Mouse (Mus musculus) intestine, postnatal 0 days (tissue): Measurements from ENCODE around the gene Exoc2. TPM values are rescaled to one million over a fixed set of nuclear protein-coding genes. Genes with fewer than 3 reads are reported as not detected.

ENCODE experiments used
- ATAC-seq: fragments of 200-750 bp; cut with Nextera tagmentation; 2 replicates; pipeline ENCODE4 v1.8.0; 2017; ENCODE audit warnings: mild to moderate bottlenecking, moderate TSS enrichment, moderate library complexity
- H3K27ac ChIP-seq: fragments of 300-500 bp; sonication (generic); 2 replicates; pipeline ENCODE4 v1.5.1; 2014; ENCODE audit warnings: mild to moderate bottlenecking, low read depth, low read length, moderate library complexity
- H3K27me3 ChIP-seq: fragments of 300-500 bp; sonication (generic); replicated peaks from 2 replicates; pipeline ENCODE4 v1.6.1; 2014; ENCODE audit warnings: low read length, mixed read lengths; ENCODE audit not compliant: control insufficient read depth, insufficient read depth
- H3K36me3 ChIP-seq: fragments of 300-500 bp; sonication (generic); 2 replicates; pipeline ENCODE4 v1.6.1; 2014; ENCODE audit warnings: mild to moderate bottlenecking, moderate library complexity; ENCODE audit not compliant: control insufficient read depth, insufficient read depth
- H3K4me1 ChIP-seq: fragments of 300-500 bp; sonication (generic); replicated peaks from 2 replicates; pipeline ENCODE4 v1.6.1; 2014; ENCODE audit warnings: antibody characterized with exemption, low read length, mixed read lengths; ENCODE audit not compliant: control insufficient read depth, insufficient read depth
- H3K4me2 ChIP-seq: fragments of 300-500 bp; sonication (generic); replicated peaks from 2 replicates; pipeline ENCODE4 v1.6.1; 2014; ENCODE audit warnings: low read depth, mild to moderate bottlenecking, moderate library complexity
- H3K4me3 ChIP-seq: fragments of 300-500 bp; sonication (generic); 2 replicates; pipeline ENCODE4 v1.5.1; 2014; ENCODE audit warnings: low read depth, low read length
- H3K9ac ChIP-seq: fragments of 300-500 bp; sonication (generic); 2 replicates; pipeline ENCODE4 v1.6.1; 2014; ENCODE audit warnings: mild to moderate bottlenecking, low read depth, low read length
- H3K9me3 ChIP-seq: fragments of 300-500 bp; sonication (generic); 2 replicates; pipeline ENCODE4 v1.6.1; 2016; ENCODE audit warnings: mixed run types; ENCODE audit not compliant: control insufficient read depth
- CTCF ChIP-seq: sonication (generic); IDR thresholded peaks from 2 replicates; pipeline ENCODE4 v1.5.1; 2016; ENCODE audit warnings: low read depth, mild to moderate bottlenecking, control low read depth, antibody characterized with exemption, moderate library complexity
- WGBS: fragments of 180-500 bp; shearing (Covaris S2); extraction: QIAGEN DNeasy Blood & Tissue Kit; methylation state at CpG from one replicate; pipeline ENCODE4 v1.1.7; 2014; 5-methylcytosine and 5-hydroxymethylcytosine counted together
- polyA plus RNA-seq: library from polyadenylated mRNA; unstranded; fragments of >200 nt; fragmentation: Nextera tagmentation; extraction: Ambion mirVana; gene quantifications from 2 replicates; pipeline ENCODE4 v1.2.1, GENCODE M21; 2015

The Exoc2 gene
- polyA plus RNA-seq, 1 experiment from 2014 or later = 10.7 TPM

- ATAC-seq = no peak
Measured at GRCm38 (mm10) chr13:30989710-30990109, 15.8 kb upstream of the Exoc2 start.

DNA sequence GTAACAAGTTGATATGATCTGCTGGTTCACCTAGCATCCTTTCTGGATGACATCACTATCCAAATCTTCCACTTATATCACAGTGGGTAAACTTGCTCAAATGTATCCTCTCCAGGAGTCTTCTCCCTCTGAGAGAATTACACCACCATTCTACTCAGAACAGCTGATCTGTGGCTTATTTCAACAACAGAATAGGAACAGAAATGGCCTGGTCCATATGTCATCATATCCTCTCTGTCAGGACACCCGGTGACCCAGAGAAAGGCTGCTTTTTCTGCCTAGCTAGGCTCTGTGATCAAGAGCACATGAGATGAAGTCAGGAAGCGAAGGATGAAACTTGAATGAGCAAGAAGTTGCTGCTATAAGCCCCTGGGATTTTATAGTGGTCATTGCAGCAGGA is 13.8 kb upstream of the Exoc2 start:
- 73% methylated on average over 2 of the region's 2 CpGs for WGBS

More at GRCm38 (mm10) chr13:30989710-30990109, 15.8 kb upstream of the Exoc2 start:
- Histone ChIP-seq H3K4me2 (no peak overlapping the region), H3K4me1 (no peaks in the 10 kb centered on the region), H3K9me3 (no peaks in the 10 kb centered on the region), H3K27ac (no peak overlapping the region), H3K36me3 (no peaks in the 10 kb centered on the region), H3K9ac (no peak overlapping the region), H3K4me3 (no peak overlapping the region), H3K27me3 (peaks cover 19% of the 10 kb centered on the region; the same call in 1 of the 2 replicates)
- no peak for TF ChIP-seq CTCF
- WGBS = 73% methylated on average over 10 of the region's 10 CpGs

GRCm38 (mm10) chr13:30986934-30987455 is 13.1 kb upstream of the Exoc2 start:
- H3K9me3 ChIP-seq = no peaks in the 10 kb centered on the region
- no peak for TF ChIP-seq CTCF
- peak overlapping the region; percentile 63; the same call in 1 of the 2 replicates for H3K4me2 ChIP-seq
- H3K27ac ChIP-seq = no peak overlapping the region
- H3K9ac ChIP-seq = no peak overlapping the region
- WGBS = 55% methylated on average over 10 of the region's 10 CpGs
- no peaks in the 10 kb centered on the region for H3K36me3 ChIP-seq
- H3K4me3 ChIP-seq = 0 out of 2 replicates have a peak overlapping the region, but pooled peaks have one; percentile 34
- H3K4me1 ChIP-seq = no peaks in the 10 kb centered on the region
- H3K27me3 ChIP-seq = peaks cover 27% of the 10 kb centered on the region; the same call in 1 of the 2 replicates
- no peak for ATAC-seq

More for the DNA sequence above, 13.8 kb upstream of the Exoc2 start:
- ATAC-seq = no peak
- H3K36me3 ChIP-seq = no peaks in the 10 kb centered on the region
- H3K27me3 ChIP-seq = peaks cover 25% of the 10 kb centered on the region; the same call in 1 of the 2 replicates
- no peaks in the 10 kb centered on the region for H3K9me3 ChIP-seq
- H3K4me2 ChIP-seq = no peak overlapping the region
- no peaks in the 10 kb centered on the region for H3K4me1 ChIP-seq
- H3K4me3 ChIP-seq = no peak overlapping the region
- no peak overlapping the region for H3K27ac ChIP-seq
- H3K9ac ChIP-seq = no peak overlapping the region
- TF ChIP-seq CTCF = no peak

DNA sequence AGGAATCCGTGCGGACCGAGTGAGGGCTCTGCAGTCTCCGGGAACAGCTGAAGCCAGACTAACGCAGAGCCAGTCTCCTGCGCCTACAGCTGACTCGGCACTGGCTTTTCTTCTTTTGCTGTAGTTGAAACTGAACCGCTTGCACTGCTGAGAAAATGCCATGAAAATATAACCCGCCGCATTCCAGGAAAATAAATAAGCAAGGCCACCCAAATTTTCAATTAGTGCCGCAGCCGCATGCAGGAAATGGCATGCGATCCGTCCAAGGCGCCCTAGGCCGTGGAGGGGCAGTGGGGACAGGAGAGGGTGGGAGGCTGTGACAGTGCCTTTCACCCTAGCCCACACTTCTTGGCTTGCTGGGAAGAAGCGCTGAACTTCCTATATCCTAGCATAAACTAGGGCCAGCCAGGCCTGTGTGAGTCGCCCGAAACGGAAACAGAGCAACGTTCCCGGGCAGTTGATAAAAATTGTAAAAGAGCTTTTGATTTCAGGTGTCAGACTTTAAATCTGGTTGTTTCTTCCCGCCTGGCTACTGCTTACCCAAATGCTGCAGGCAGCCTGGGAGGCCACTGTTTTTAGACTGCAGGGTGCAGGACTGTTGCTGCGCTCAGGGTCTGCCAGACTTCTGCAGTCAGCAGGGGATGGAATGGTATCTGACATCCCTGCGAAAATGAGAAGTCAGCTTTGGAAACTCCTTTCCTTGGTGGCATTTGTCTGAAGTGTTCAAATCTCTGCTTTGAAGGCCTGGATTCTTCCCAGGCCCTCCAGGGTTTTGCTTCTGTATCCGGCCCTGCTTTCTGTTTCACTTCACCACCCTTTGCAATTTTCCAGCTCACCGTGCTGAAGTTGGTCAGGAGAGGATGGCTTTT is 11.9 kb upstream of the Exoc2 start:
- 19% methylated on average over 27 of the region's 27 CpGs for WGBS
- no peak for TF ChIP-seq CTCF
- no peaks in the 10 kb centered on the region for H3K9me3 ChIP-seq
- ATAC-seq = no peak
- no peaks in the 10 kb centered on the region for H3K36me3 ChIP-seq
- H3K4me2 ChIP-seq = peak overlapping the region; percentile 63
- H3K27me3 ChIP-seq = peaks cover 22% of the 10 kb centered on the region; the same call in 1 of the 2 replicates
- peak overlapping the region; percentile 60 for H3K9ac ChIP-seq
- peak overlapping the region; percentile 60 for H3K27ac ChIP-seq
- H3K4me3 ChIP-seq = peak overlapping the region; percentile 34
- no peaks in the 10 kb centered on the region for H3K4me1 ChIP-seq

DNA sequence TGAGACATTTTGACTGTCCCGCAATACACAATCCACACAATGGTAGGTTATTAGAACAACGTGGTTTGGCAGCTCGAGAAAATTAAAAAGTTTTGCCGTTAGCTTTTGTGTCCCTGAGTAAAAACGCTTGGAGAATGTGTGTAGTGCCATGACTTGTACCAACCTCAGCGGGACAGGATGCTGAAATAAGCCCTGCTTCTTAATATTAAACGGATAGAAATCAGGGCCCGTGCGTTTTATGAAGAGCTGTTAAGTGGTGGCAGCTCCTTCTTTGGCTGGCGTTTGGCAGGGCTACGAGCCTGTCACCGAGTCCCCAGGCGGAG is 11.3 kb upstream of the Exoc2 start:
- peak overlapping the region; percentile 63 for H3K4me2 ChIP-seq
- peak overlapping the region; percentile 60 for H3K27ac ChIP-seq
- WGBS = 16% methylated on average over 13 of the region's 13 CpGs
- peak overlapping the region; percentile 60 for H3K9ac ChIP-seq
- peaks cover 22% of the 10 kb centered on the region; the same call in 1 of the 2 replicates for H3K27me3 ChIP-seq
- no peaks in the 10 kb centered on the region for H3K9me3 ChIP-seq
- no peaks in the 10 kb centered on the region for H3K36me3 ChIP-seq
- ATAC-seq = no peak
- no peak for TF ChIP-seq CTCF
- H3K4me1 ChIP-seq = no peaks in the 10 kb centered on the region
- peak overlapping the region; percentile 34 for H3K4me3 ChIP-seq

DNA sequence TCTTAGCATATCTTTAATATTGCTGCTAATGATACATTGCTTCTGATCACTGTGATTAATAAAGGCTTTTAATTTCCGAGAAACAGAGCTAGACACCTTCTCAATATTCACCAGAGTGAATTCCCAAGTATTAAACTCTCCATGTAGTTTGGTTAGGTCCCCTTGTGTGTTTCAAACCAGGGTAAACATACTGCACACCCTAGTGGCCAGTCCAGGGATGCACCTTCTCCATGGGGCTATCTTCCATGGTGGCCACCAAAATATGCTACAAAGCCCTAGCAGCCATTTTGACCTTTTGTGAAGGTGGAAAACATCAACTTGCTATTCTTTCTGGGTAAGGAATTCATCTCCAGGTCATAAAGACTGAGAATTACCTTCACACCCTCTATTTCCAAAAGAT is 7.8 kb upstream of the Exoc2 start:
- no peak overlapping the region for H3K4me3 ChIP-seq
- H3K9me3 ChIP-seq = no peaks in the 10 kb centered on the region
- peaks cover 15% of the 10 kb centered on the region; the same call in 1 of the 2 replicates for H3K27me3 ChIP-seq
- H3K4me2 ChIP-seq = no peak overlapping the region
- H3K9ac ChIP-seq = no peak overlapping the region
- 75% methylated on average over 1 of the region's 1 CpGs for WGBS
- no peak for ATAC-seq
- no peak overlapping the region for H3K27ac ChIP-seq
- TF ChIP-seq CTCF = peak; percentile 81
- H3K36me3 ChIP-seq = no peaks in the 10 kb centered on the region
- H3K4me1 ChIP-seq = no peaks in the 10 kb centered on the region
